24 mouse cellular contexts compared by ENCODE assay signal in genomic region chr11:104203271-104203670, GRCm38 (mm10). TPM values are rescaled to one million over a fixed set of nuclear protein-coding genes. Genes with fewer than 3 reads are reported as not detected.
"Had no signal": no experiment of that assay in that cellular context is flagged by ENCODE, and none has a peak within 500 bp of the region (broad histone marks: within the 10 kb centered on the region; RNA-seq: fewer than 3 reads in every experiment).

No protein-coding gene starts in this region.

- H3K27ac ChIP-seq: liver, embryonic 13.5 days; liver, embryonic 15.5 days; macrophage; midbrain, embryonic 13.5 days; midbrain, embryonic 15.5 days; neural tube, embryonic 12.5 days; stomach, embryonic 15.5 days; stomach, postnatal 0 days had no signal

- H3K9me3 ChIP-seq: liver, embryonic 13.5 days; liver, embryonic 15.5 days; neural tube, embryonic 12.5 days; stomach, embryonic 15.5 days had no signal

- H3K4me1 ChIP-seq: liver, embryonic 13.5 days; liver, embryonic 15.5 days; midbrain, embryonic 13.5 days; midbrain, embryonic 15.5 days; neural tube, embryonic 12.5 days; stomach, embryonic 15.5 days had no signal

- DNase-seq: liver, embryonic 13.5 days; liver, postnatal 0 days; lung, embryonic 14.5 days; right cerebral cortex, postnatal 14 days; thymus, adult 2 months; thymus, postnatal 25 days; thymus, postnatal 4 days had no signal

- H3K4me3 ChIP-seq: liver, embryonic 13.5 days; liver, embryonic 15.5 days; megakaryocyte, embryonic 14.5 days; midbrain, embryonic 13.5 days; midbrain, embryonic 15.5 days; neural tube, embryonic 12.5 days; stomach, embryonic 15.5 days had no signal

- H3K36me3 ChIP-seq: liver, embryonic 13.5 days; liver, embryonic 15.5 days; midbrain, embryonic 13.5 days; midbrain, embryonic 15.5 days; neural tube, embryonic 12.5 days; stomach, embryonic 15.5 days had no signal

- H3K9ac ChIP-seq: liver, embryonic 13.5 days; liver, embryonic 15.5 days; liver, postnatal 0 days; lung, embryonic 14.5 days; midbrain, embryonic 13.5 days; midbrain, embryonic 15.5 days; neural tube, embryonic 12.5 days; stomach, embryonic 15.5 days had no signal

- H3K27me3 ChIP-seq: liver, embryonic 13.5 days; midbrain, embryonic 13.5 days; midbrain, embryonic 15.5 days; neural tube, embryonic 12.5 days had no signal

RNA-seq across cellular contexts. Expression of gene Sppl2c, which starts 17.1 kb away (rescaled TPM):
- total RNA-seq: megakaryocyte progenitor cell, adult 5-6 weeks; midbrain, postnatal 0 days; monocyte, adult 5-6 weeks; neutrophil, adult 5-6 weeks had no signal
- polyA plus RNA-seq: liver, embryonic 13.5 days; liver, embryonic 15.5 days; liver, postnatal 0 days; lung, embryonic 14.5 days; lung, embryonic 16.5 days; macrophage; midbrain, embryonic 11.5 days; midbrain, embryonic 13.5 days; midbrain, embryonic 15.5 days; midbrain, postnatal 0 days; neural tube, embryonic 12.5 days; neural tube, embryonic 14.5 days; spleen, adult 2 months; stomach, embryonic 15.5 days; stomach, postnatal 0 days; urinary bladder, adult 2 months had no signal

RNA-seq across cellular contexts. Expression of gene Mapt, which starts 27.9 kb away (rescaled TPM):
- total RNA-seq: megakaryocyte progenitor cell, adult 5-6 weeks had no signal
- polyA plus RNA-seq: macrophage had no signal
